Mouse (Mus musculus): ENCODE results near the gene Srrm1. TPM values are rescaled to one million over a fixed set of nuclear protein-coding genes. Genes with fewer than 3 reads are reported as not detected.
A peak's percentile ranks its signal among the peaks of the same experiment; 100 is the strongest.

Srrm1 gene
- polyA plus RNA-seq, 1 experiment from 2014 or later, result 201 TPM

DNA sequence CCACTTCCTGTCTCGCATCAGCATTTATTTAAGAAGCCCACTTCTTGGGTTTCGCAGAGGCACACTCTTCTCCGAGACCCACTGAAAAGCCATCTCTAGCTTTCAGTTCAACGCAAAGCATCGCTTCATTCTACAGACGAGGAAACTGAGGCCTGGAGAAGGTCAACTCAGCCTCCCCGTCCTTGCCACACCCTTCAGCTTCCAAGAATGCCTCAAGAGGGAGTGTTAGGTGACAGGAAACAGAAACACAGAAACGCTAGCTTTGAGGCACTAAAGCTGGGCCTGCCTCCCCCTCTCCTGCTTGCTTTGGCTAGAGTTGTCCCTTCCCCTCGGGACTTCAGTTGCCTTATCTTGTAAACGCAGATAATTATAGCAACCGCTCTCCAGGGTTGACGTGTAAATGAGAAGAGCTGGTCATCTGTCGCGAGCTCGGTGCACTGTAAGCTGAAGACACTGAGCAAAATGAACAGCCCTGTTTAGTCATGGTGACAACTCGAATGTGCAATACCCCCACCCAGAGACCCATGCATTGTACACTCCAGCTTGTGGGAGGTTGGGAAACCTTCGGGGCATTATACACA lies 39.9 kb downstream of the Srrm1 start:
- Histone ChIP-seq H3K9ac (no peak overlapping the region), H3K36me3 (ENCODE audit: insufficient read depth) (peaks cover 28% of the 10 kb centered on the region), H3K9me3 (ENCODE audit: low read depth, low read length) (no peaks in the 10 kb centered on the region), H3K4me3 (ENCODE audit: low read depth, low read length) (no peak overlapping the region), H3K4me1 (ENCODE audit: insufficient read depth) (peaks cover 4% of the 10 kb centered on the region; the same call in 1 of the 2 replicates), H3K4me2 (peak overlapping the region; percentile 24; the same call in 1 of the 2 replicates), H3K27ac (ENCODE audit: low read depth) (peak overlapping the region; percentile 82), H3K27me3 (ENCODE audit: insufficient read depth, low read length) (no peaks in the 10 kb centered on the region)
- WGBS, result 29% methylated on average over 17 of the region's 17 CpGs
- ATAC-seq (ENCODE audit: insufficient read depth) (peak; percentile 63), DNase-seq (peak; percentile 87)
- no peak for TF ChIP-seq CTCF (IDR thresholded peaks at IDR 0.05; ENCODE audit: low read depth)

DNA sequence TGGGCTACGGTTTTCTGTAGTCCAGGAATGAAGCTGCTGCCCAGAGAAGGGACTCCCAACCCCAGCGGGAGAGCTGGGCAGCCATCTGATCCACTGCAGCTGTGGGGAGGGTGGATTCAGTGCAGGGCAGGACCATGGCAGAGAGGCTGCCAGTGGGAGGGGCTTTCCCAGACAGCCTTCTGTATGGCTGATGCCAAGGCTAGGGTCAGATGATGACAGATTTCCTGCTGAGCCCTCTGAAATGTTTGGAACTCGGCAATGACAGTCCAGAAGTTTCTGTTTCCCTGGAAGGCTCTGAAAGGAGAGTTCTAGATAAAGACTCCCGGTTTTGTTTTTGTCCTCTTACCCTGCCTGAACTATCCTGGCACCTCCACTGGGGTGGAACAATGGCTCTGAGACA lies 40.4 kb downstream of the Srrm1 start:
- Histone ChIP-seq H3K4me2 (peak overlapping the region; percentile 24; the same call in 1 of the 2 replicates), H3K9ac (no peak overlapping the region), H3K4me1 (ENCODE audit: insufficient read depth) (peaks cover 4% of the 10 kb centered on the region; the same call in 1 of the 2 replicates), H3K4me3 (ENCODE audit: low read depth, low read length) (no peak overlapping the region), H3K36me3 (ENCODE audit: insufficient read depth) (peaks cover 26% of the 10 kb centered on the region), H3K27me3 (ENCODE audit: insufficient read depth, low read length) (no peaks in the 10 kb centered on the region), H3K27ac (ENCODE audit: low read depth) (peak overlapping the region; percentile 82), H3K9me3 (ENCODE audit: low read depth, low read length) (no peaks in the 10 kb centered on the region)
- peak; percentile 87 for DNase-seq
- peak; percentile 88 for ATAC-seq (ENCODE audit: insufficient read depth)
- TF ChIP-seq CTCF (IDR thresholded peaks at IDR 0.05; ENCODE audit: low read depth), result no peak
- 33% methylated on average over 4 of the region's 4 CpGs for WGBS

DNA sequence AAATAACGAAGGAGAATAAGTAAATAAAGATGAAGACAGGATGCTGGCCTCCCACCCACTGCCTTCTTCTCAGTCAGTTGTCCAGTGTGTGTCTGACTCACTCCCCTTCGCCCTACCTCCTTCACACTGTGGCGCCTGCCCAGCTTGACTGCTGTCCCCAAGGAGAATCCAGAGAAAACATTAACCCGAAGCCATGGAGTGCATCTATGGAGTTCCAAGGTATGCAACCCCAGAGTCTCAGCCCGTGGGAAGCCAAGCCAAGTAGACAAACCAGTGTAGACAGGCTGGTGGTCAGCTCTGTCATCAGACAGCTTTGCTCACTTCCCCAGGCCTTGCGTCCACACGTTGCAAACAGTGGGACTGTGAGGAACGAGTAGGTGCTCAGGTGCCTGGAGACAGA lies 42.8 kb downstream of the Srrm1 start:
- Histone ChIP-seq H3K4me2 (no peak overlapping the region), H3K27ac (ENCODE audit: low read depth) (no peak overlapping the region)
- no peak for TF ChIP-seq CTCF (IDR thresholded peaks at IDR 0.05; ENCODE audit: low read depth)

DNA sequence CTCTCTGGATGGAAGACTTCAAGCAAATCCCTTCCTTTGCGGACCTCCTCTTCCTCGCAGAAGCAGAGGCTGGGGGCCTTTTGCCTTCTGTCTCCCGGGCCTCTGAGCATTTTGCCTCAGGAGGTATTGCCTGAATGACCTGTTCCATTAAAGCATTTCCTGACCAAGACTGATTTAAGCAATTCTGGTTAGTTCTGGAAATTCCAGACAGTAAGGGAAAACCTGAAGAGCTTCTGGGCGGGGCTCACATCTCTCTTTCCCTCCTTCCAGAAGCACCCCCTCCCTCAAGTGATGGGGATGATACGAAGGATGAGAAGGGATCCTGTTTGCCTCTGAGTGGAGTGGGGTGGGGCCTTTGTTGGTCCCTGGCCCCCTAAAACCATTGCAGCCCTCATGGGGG lies 43.4 kb downstream of the Srrm1 start:
- peaks cover under 1% of the 10 kb centered on the region for H3K36me3 ChIP-seq (ENCODE audit: insufficient read depth)
- no peaks in the 10 kb centered on the region for H3K9me3 ChIP-seq (ENCODE audit: low read depth, low read length)
- no peak for ATAC-seq (ENCODE audit: insufficient read depth)
- H3K27ac ChIP-seq (ENCODE audit: low read depth), result no peak overlapping the region
- H3K4me2 ChIP-seq, result no peak overlapping the region
- DNase-seq, result no peak
- H3K4me1 ChIP-seq (ENCODE audit: insufficient read depth), result peaks cover 16% of the 10 kb centered on the region
- WGBS, result 54% methylated on average over 5 of the region's 5 CpGs
- no peak for TF ChIP-seq CTCF (IDR thresholded peaks at IDR 0.05; ENCODE audit: low read depth)
- no peak overlapping the region for H3K9ac ChIP-seq
- H3K4me3 ChIP-seq (ENCODE audit: low read depth, low read length), result no peak overlapping the region
- no peaks in the 10 kb centered on the region for H3K27me3 ChIP-seq (ENCODE audit: insufficient read depth, low read length)

More for the DNA sequence above, 42.8 kb downstream of the Srrm1 start:
- Histone ChIP-seq H3K4me3 (ENCODE audit: low read depth, low read length) (no peak overlapping the region), H3K4me1 (ENCODE audit: insufficient read depth) (peaks cover 16% of the 10 kb centered on the region), H3K9ac (no peak overlapping the region), H3K36me3 (ENCODE audit: insufficient read depth) (peaks cover 7% of the 10 kb centered on the region), H3K27me3 (ENCODE audit: insufficient read depth, low read length) (no peaks in the 10 kb centered on the region), H3K9me3 (ENCODE audit: low read depth, low read length) (no peaks in the 10 kb centered on the region)
- 75% methylated on average over 8 of the region's 8 CpGs for WGBS
- DNase-seq (no peak), ATAC-seq (ENCODE audit: insufficient read depth) (no peak)

DNA sequence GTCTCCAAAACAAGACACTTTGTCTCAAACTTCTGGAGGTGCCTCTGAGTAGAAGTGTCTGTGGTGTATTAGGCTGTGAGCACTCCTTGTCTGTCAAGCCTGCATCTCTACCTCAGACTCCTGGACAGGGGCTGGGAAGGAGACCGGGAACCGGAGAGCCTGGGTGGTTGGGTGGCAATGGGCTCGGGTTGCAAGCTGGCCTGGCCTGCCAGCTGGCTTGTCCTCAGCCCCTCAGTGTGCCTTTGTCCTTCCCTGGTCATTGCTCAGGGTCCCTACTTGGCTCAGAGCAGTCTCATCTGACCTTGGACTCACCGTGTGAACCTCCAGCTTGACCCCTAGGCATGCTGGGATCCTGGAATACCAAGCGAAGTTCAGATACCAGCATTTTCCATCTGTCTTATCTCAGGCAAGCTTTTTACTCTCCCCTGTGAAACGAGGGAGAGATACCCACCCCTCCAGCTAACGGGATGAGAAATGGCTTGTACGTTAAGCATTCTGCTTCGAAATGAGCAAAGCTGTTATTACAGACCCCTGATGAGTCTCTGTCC lies 43.9 kb downstream of the Srrm1 start:
- DNase-seq, result no peak
- Histone ChIP-seq H3K27ac (ENCODE audit: low read depth) (no peak overlapping the region), H3K4me1 (ENCODE audit: insufficient read depth) (peaks cover 16% of the 10 kb centered on the region), H3K9ac (no peak overlapping the region), H3K36me3 (ENCODE audit: insufficient read depth) (no peaks in the 10 kb centered on the region), H3K27me3 (ENCODE audit: insufficient read depth, low read length) (no peaks in the 10 kb centered on the region), H3K4me3 (ENCODE audit: low read depth, low read length) (no peak overlapping the region), H3K4me2 (no peak overlapping the region), H3K9me3 (ENCODE audit: low read depth, low read length) (no peaks in the 10 kb centered on the region)
- WGBS, result 46% methylated on average over 9 of the region's 9 CpGs
- no peak for ATAC-seq (ENCODE audit: insufficient read depth)
- TF ChIP-seq CTCF (IDR thresholded peaks at IDR 0.05; ENCODE audit: low read depth), result no peak

DNA sequence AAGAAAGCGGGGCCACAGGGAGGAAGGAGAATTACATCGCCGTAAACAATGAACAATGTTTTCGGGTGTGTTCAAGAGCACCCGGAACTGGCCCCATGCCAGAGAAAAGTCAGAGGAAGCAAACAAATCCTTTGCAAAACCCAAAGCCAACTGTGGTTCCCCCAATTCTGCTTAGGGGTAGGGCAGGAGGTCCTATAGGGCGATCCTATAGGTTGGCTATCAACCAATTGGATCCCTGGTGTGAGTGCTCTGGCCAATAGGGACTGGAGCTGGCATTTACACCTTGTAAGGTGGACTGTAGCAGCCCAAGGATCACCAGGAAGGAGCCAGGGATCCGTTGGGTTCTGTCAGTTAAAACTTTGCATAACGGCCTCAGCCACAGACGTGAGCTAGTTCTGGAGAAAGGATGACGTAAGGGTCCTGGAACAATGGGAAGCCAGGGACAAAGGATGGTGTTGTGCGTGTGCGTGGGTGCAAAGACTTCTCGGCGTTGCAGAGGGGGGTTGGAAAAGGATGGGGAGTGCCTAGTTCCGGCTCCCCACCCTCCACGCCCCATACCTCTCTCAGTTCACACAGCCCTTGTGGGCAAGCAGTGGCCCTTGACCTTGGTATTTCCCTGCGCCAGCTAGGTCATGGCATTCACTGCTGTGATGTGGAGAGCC lies 46.0 kb downstream of the Srrm1 start:
- Histone ChIP-seq H3K4me3 (ENCODE audit: low read depth, low read length) (no peak overlapping the region), H3K36me3 (ENCODE audit: insufficient read depth) (no peaks in the 10 kb centered on the region), H3K27ac (ENCODE audit: low read depth) (peak overlapping the region; percentile 54; the same call in 1 of the 2 replicates), H3K4me2 (peak overlapping the region; percentile 10; the same call in 1 of the 2 replicates), H3K4me1 (ENCODE audit: insufficient read depth) (peaks cover 12% of the 10 kb centered on the region; the same call in 1 of the 2 replicates), H3K9ac (no peak overlapping the region), H3K9me3 (ENCODE audit: low read depth, low read length) (no peaks in the 10 kb centered on the region), H3K27me3 (ENCODE audit: insufficient read depth, low read length) (no peaks in the 10 kb centered on the region)
- peak; percentile 58 for DNase-seq
- ATAC-seq (ENCODE audit: insufficient read depth), result peak; percentile 66; the same call in 1 of the 2 replicates
- TF ChIP-seq CTCF (IDR thresholded peaks at IDR 0.05; ENCODE audit: low read depth), result no peak
- WGBS, result 42% methylated on average over 17 of the region's 17 CpGs

DNA sequence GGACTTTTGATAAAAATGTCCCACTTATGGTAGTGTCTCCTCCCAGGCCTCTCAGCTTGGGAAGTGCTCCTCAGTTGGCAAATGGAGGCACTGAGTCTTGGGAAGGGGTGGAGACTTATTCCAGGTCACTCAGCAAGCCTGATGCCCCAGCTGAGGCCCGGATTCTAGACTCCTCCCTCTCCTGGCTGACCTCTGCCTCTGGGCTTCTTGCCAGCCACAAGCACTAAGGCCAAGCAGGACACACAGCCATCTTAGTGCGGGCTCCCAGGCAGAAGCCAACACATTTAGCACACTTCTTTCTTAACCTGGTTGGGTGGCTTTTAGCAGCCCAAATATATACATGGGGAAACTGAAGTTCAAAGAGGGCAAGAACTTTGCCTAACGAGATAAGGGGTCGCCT lies 46.6 kb downstream of the Srrm1 start:
- H3K9me3 ChIP-seq (ENCODE audit: low read depth, low read length), result no peaks in the 10 kb centered on the region
- WGBS, result 41% methylated on average over 4 of the region's 4 CpGs
- peaks cover 12% of the 10 kb centered on the region; the same call in 1 of the 2 replicates for H3K4me1 ChIP-seq (ENCODE audit: insufficient read depth)
- no peak overlapping the region for H3K4me3 ChIP-seq (ENCODE audit: low read depth, low read length)
- ATAC-seq (ENCODE audit: insufficient read depth) (no peak), DNase-seq (peak; percentile 58)
- no peak for TF ChIP-seq CTCF (IDR thresholded peaks at IDR 0.05; ENCODE audit: low read depth)
- peak overlapping the region; percentile 24; the same call in 1 of the 2 replicates for H3K27ac ChIP-seq (ENCODE audit: low read depth)
- H3K36me3 ChIP-seq (ENCODE audit: insufficient read depth), result no peaks in the 10 kb centered on the region
- H3K9ac ChIP-seq, result no peak overlapping the region
- H3K27me3 ChIP-seq (ENCODE audit: insufficient read depth, low read length), result no peaks in the 10 kb centered on the region
- H3K4me2 ChIP-seq, result peak overlapping the region; percentile 10; the same call in 1 of the 2 replicates
